Mouse (Mus musculus) bone marrow macrophage, adult 2 months (primary cell): ENCODE measurements around the gene Trim16.

ENCODE experiments used
- CTCF ChIP-seq: IDR thresholded peaks from 2 replicates; pipeline ENCODE4 v1.5.1; 2012; ENCODE audit warnings: low read depth, mild to moderate bottlenecking, low read length, moderate library complexity
- POLR2A ChIP-seq: IDR thresholded peaks from 2 replicates; pipeline ENCODE4 v1.6.1; 2012; ENCODE audit warnings: mild to moderate bottlenecking, low read depth, low read length, borderline replicate concordance

GRCm38 (mm10) chr11:62845730-62846129, 25.7 kb downstream of the Trim16 start:
- TF ChIP-seq CTCF (no peak), POLR2A (no peak)
